Mouse (Mus musculus) megakaryocyte, embryonic 14.5 days (primary cell): Measurements from ENCODE around the gene Gm11172. TPM values are rescaled to one million over a fixed set of nuclear protein-coding genes. Genes with fewer than 3 reads are reported as not detected.

Experiments used
- H3K27me3 ChIP-seq: replicated peaks from 2 replicates; pipeline ENCODE3; 2012; ENCODE audit warnings: inconsistent platforms
- H3K36me3 ChIP-seq: replicated peaks from 2 replicates; pipeline ENCODE3; 2012; ENCODE audit warnings: low read length, inconsistent platforms, mixed read lengths
- H3K4me1 ChIP-seq: 2 replicates; pipeline ENCODE4 v1.6.1; 2012; ENCODE audit warnings: inconsistent platforms
- H3K4me3 ChIP-seq: replicated peaks from 2 replicates; pipeline ENCODE3; 2012; ENCODE audit warnings: moderate library complexity, mild to moderate bottlenecking, inconsistent platforms
- H3K9me3 ChIP-seq: 2 replicates; pipeline ENCODE4 v1.6.1; 2012; ENCODE audit warnings: inconsistent platforms
- FLI1 ChIP-seq: IDR thresholded peaks from 2 replicates; pipeline ENCODE4 v1.6.1; 2012; ENCODE audit warnings: low read length, inconsistent platforms, mixed read lengths
- GATA1 ChIP-seq: IDR thresholded peaks from 3 replicates; pipeline ENCODE4 v1.6.1; 2012; ENCODE audit warnings: mixed read lengths, low read length, inconsistent platforms, borderline replicate concordance
- polyA plus RNA-seq: library from polyadenylated mRNA; stranded (reverse); fragments of >175 nt; gene quantifications from 2 replicates; pipeline ENCODE4 v1.2.3, GENCODE M21; 2012; ENCODE audit warnings: low replicate concordance; ENCODE audit not compliant: insufficient read depth

Gene Gm11172
- polyA plus RNA-seq, 1 experiment: not detected

- Histone ChIP-seq H3K4me3 (no peak overlapping the region), H3K9me3 (peaks cover 14% of the 10 kb centered on the region), H3K36me3 (no peaks in the 10 kb centered on the region), H3K4me1 (peaks cover 9% of the 10 kb centered on the region), H3K27me3 (peaks cover 73% of the 10 kb centered on the region)
- TF ChIP-seq GATA1: no peak
- TF ChIP-seq FLI1: no peak
These were observed 15.2 kb downstream of the Gm11172 start for GRCm38 (mm10) chr16:10827766-10828460.

- Histone ChIP-seq H3K4me3 (no peak overlapping the region), H3K36me3 (no peaks in the 10 kb centered on the region), H3K27me3 (peaks cover 74% of the 10 kb centered on the region), H3K4me1 (peaks cover 8% of the 10 kb centered on the region), H3K9me3 (peaks cover 11% of the 10 kb centered on the region)
- no peak for TF ChIP-seq GATA1
- TF ChIP-seq FLI1: no peak
These were observed 15.7 kb downstream of the Gm11172 start for GRCm38 (mm10) chr16:10828461-10828805.

GRCm38 (mm10) chr16:10834542-10834910, 21.8 kb downstream of the Gm11172 start:
- H3K9me3 ChIP-seq: peaks cover 10% of the 10 kb centered on the region; the same call in 1 of the 2 replicates
- H3K4me1 ChIP-seq: peaks cover 39% of the 10 kb centered on the region
- peaks cover 69% of the 10 kb centered on the region for H3K27me3 ChIP-seq
- H3K36me3 ChIP-seq: no peaks in the 10 kb centered on the region
- no peak for TF ChIP-seq FLI1
- no peak for TF ChIP-seq GATA1
- H3K4me3 ChIP-seq: peak overlapping the region; percentile 92

- peaks cover 44% of the 10 kb centered on the region for H3K4me1 ChIP-seq
- no peak for TF ChIP-seq GATA1
- peak; percentile 20; the same call in 1 of the 2 replicates for TF ChIP-seq FLI1
- H3K9me3 ChIP-seq: peaks cover 10% of the 10 kb centered on the region; the same call in 1 of the 2 replicates
- H3K4me3 ChIP-seq: peak within 1 kb of the TSS; percentile 92
- H3K36me3 ChIP-seq: no peaks in the 10 kb centered on the region
- peaks cover 69% of the 10 kb centered on the region for H3K27me3 ChIP-seq
These were observed 22.3 kb downstream of the Gm11172 start, which contains the start of gene Rmi2 for GRCm38 (mm10) chr16:10834911-10835587. Gene Rmi2, plus strand, starts transcription at chr16:10835059.

GRCm38 (mm10) chr16:10836388-10836787, 23.7 kb downstream of the Gm11172 start:
- Histone ChIP-seq H3K36me3 (peaks cover 4% of the 10 kb centered on the region), H3K27me3 (peaks cover 69% of the 10 kb centered on the region), H3K4me3 (no peak overlapping the region), H3K9me3 (peaks cover 2% of the 10 kb centered on the region; the same call in 1 of the 2 replicates), H3K4me1 (peaks cover 51% of the 10 kb centered on the region)
- TF ChIP-seq GATA1: no peak

GRCm38 (mm10) chr16:10837250-10837649, 24.5 kb downstream of the Gm11172 start:
- Histone ChIP-seq H3K27me3 (peaks cover 69% of the 10 kb centered on the region), H3K36me3 (peaks cover 4% of the 10 kb centered on the region), H3K9me3 (no peaks in the 10 kb centered on the region), H3K4me1 (peaks cover 54% of the 10 kb centered on the region), H3K4me3 (no peak overlapping the region)
- TF ChIP-seq FLI1 (no peak), GATA1 (no peak)

GRCm38 (mm10) chr16:10837903-10838302, 25.2 kb downstream of the Gm11172 start:
- H3K4me1 ChIP-seq: peaks cover 59% of the 10 kb centered on the region
- peak overlapping the region; percentile 80 for H3K4me3 ChIP-seq
- H3K27me3 ChIP-seq: peaks cover 72% of the 10 kb centered on the region
- H3K9me3 ChIP-seq: no peaks in the 10 kb centered on the region
- TF ChIP-seq FLI1 (no peak), GATA1 (no peak)
- H3K36me3 ChIP-seq: peaks cover 4% of the 10 kb centered on the region

GRCm38 (mm10) chr16:10838487-10839245, 26.0 kb downstream of the Gm11172 start:
- Histone ChIP-seq H3K27me3 (peaks cover 72% of the 10 kb centered on the region), H3K4me3 (peak overlapping the region; percentile 80), H3K4me1 (peaks cover 66% of the 10 kb centered on the region), H3K9me3 (no peaks in the 10 kb centered on the region), H3K36me3 (peaks cover 4% of the 10 kb centered on the region)
- TF ChIP-seq GATA1 (no peak), FLI1 (no peak)

- H3K4me1 ChIP-seq: peaks cover 72% of the 10 kb centered on the region
- peaks cover 4% of the 10 kb centered on the region for H3K36me3 ChIP-seq
- H3K9me3 ChIP-seq: no peaks in the 10 kb centered on the region
- H3K4me3 ChIP-seq: no peak overlapping the region
- H3K27me3 ChIP-seq: peaks cover 69% of the 10 kb centered on the region
- no peak for TF ChIP-seq GATA1
- TF ChIP-seq FLI1: no peak
These were observed 27.3 kb downstream of the Gm11172 start for GRCm38 (mm10) chr16:10840018-10840417.

GRCm38 (mm10) chr16:10842282-10842855, 29.7 kb downstream of the Gm11172 start:
- H3K4me3 ChIP-seq: no peak overlapping the region
- no peaks in the 10 kb centered on the region for H3K9me3 ChIP-seq
- peaks cover 68% of the 10 kb centered on the region for H3K4me1 ChIP-seq
- H3K27me3 ChIP-seq: peaks cover 74% of the 10 kb centered on the region
- peaks cover 4% of the 10 kb centered on the region for H3K36me3 ChIP-seq
- TF ChIP-seq FLI1 (no peak), GATA1 (no peak)
